Mouse (Mus musculus) myocyte (in vitro differentiated cells): ENCODE results near the gene Gm20388. TPM values are rescaled to one million over a fixed set of nuclear protein-coding genes. Genes with fewer than 3 reads are reported as not detected.

Experiments used
- H3K27me3 ChIP-seq: one replicate; pipeline ENCODE4 v1.6.1; 2011; ENCODE audit not compliant: control insufficient read depth, insufficient read depth, insufficient read length
- H3K36me3 ChIP-seq: one replicate; pipeline ENCODE4 v1.6.1; 2011; ENCODE audit not compliant: control insufficient read depth, insufficient read depth
- H3K4me2 ChIP-seq: one replicate; pipeline ENCODE4 v1.6.1; 2011; ENCODE audit warnings: low read depth, control low read depth
- H3K4me3 ChIP-seq: one replicate; pipeline ENCODE4 v1.5.1; 2011; ENCODE audit warnings: mild to moderate bottlenecking, control low read depth, moderate library complexity
- H3K79me2 ChIP-seq: one replicate; pipeline ENCODE4 v1.6.1; 2011; ENCODE audit not compliant: control insufficient read depth, insufficient read depth
- H3ac ChIP-seq: one replicate; pipeline ENCODE4 v1.6.1; 2011; ENCODE audit not compliant: control insufficient read depth, insufficient read length
- CEBPB ChIP-seq: IDR thresholded peaks from 2 replicates; pipeline ENCODE4 v1.6.1; 2011; ENCODE audit warnings: mild to moderate bottlenecking, moderate library complexity; ENCODE audit not compliant: poor library complexity, insufficient read depth, severe bottlenecking
- E2F4 ChIP-seq: IDR thresholded peaks from one replicate; pipeline ENCODE4 v1.6.1; 2011; ENCODE audit warnings: mild to moderate bottlenecking, control low read depth, moderate library complexity; ENCODE audit not compliant: insufficient read depth
- MAX ChIP-seq: IDR thresholded peaks from one replicate; pipeline ENCODE4 v1.6.1; 2011; ENCODE audit warnings: low read depth, mild to moderate bottlenecking, control low read depth
- MYOD1 ChIP-seq, 3 experiments: IDR thresholded peaks; one replicate each; pipeline ENCODE4 v1.6.1; 2011; ENCODE audit warnings: control low read depth in 2 of 3, low read depth in 2 of 3, mild to moderate bottlenecking in 2 of 3, moderate library complexity in 1 of 3; ENCODE audit not compliant: insufficient read length in 2 of 3, control insufficient read depth in 1 of 3
- MYOG ChIP-seq, 3 experiments: IDR thresholded peaks; one replicate each; pipeline ENCODE4 v1.6.1; 2011; ENCODE audit warnings: control low read depth in 2 of 3, low read depth in 2 of 3, mild to moderate bottlenecking in 2 of 3; ENCODE audit not compliant: insufficient read length in 2 of 3, control insufficient read depth in 1 of 3, insufficient read depth in 1 of 3
- POLR2A ChIP-seq: IDR thresholded peaks from one replicate; pipeline ENCODE4 v1.6.1; 2011; ENCODE audit warnings: low read depth, mild to moderate bottlenecking, control low read depth, moderate library complexity; ENCODE audit not compliant: insufficient read length
- POLR2AphosphoS2 ChIP-seq: IDR thresholded peaks from one replicate; pipeline ENCODE4 v1.6.1; 2011; ENCODE audit warnings: low read depth, control low read depth; ENCODE audit not compliant: insufficient read length
- REST ChIP-seq: IDR thresholded peaks from one replicate; pipeline ENCODE4 v1.6.1; 2011; ENCODE audit warnings: mild to moderate bottlenecking, control low read depth, moderate library complexity; ENCODE audit not compliant: insufficient read depth, insufficient read length
- SRF ChIP-seq: IDR thresholded peaks from one replicate; pipeline ENCODE4 v1.6.1; 2011; ENCODE audit warnings: low read depth; ENCODE audit not compliant: control insufficient read depth, insufficient read length
- TCF12 ChIP-seq: IDR thresholded peaks from one replicate; pipeline ENCODE4 v1.6.1; 2011; ENCODE audit warnings: mild to moderate bottlenecking, control low read depth; ENCODE audit not compliant: poor library complexity, insufficient read depth, severe bottlenecking
- TCF3 ChIP-seq: IDR thresholded peaks from one replicate; pipeline ENCODE4 v1.6.1; 2011; ENCODE audit warnings: low read depth, control low read depth; ENCODE audit not compliant: insufficient read length
- USF1 ChIP-seq: IDR thresholded peaks from one replicate; pipeline ENCODE4 v1.6.1; 2011; ENCODE audit warnings: low read depth, mild to moderate bottlenecking, control low read depth, moderate library complexity
- polyA plus RNA-seq: library from polyadenylated mRNA; unstranded; fragments of >200 nt; fragmentation: generic; extraction: Trizol; gene quantifications from one replicate; pipeline ENCODE4 v1.2.1, GENCODE M21; 2012; ENCODE audit warnings: missing spikeins

Gene Gm20388
- polyA plus RNA-seq, 1 experiment = 15.3 TPM

DNA sequence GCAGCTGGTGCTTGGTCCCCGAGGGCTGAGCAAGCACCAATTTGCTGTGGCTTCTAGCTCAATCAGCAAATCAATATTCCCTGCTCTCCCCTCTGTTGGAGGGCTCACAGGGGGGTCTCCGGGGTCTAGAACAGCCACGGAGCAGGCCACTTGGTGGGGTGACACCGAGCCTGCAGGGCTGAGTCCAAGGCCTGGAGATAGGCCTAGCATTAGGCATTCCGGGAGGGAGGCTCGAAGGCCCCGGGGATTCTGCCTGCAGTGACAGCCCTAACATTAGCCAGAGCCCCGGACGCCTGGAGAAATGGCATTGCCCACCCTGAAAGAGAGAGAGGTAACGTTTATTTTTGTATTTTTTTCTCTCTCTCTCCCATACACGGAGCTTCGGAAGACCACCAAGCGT is 972.0 kb downstream of the Gm20388 start:
- H3K36me3 ChIP-seq = no peaks in the 10 kb centered on the region
- no peak overlapping the region for H3K4me3 ChIP-seq
- no peaks in the 10 kb centered on the region for H3K79me2 ChIP-seq
- H3K4me2 ChIP-seq = no peak overlapping the region
- H3ac ChIP-seq = no peak overlapping the region
- TF ChIP-seq TCF3 = no peak
- TF ChIP-seq POLR2AphosphoS2 = no peak
- TF ChIP-seq USF1 = no peak
- TF ChIP-seq MYOG (IDR thresholded peaks at IDR 0.05; ENCODE audit: control insufficient read depth in 1 of 3, insufficient read depth in 1 of 3, insufficient read length in 2 of 3, low read depth in 2 of 3) = no peak
- no peak for TF ChIP-seq MYOD1 (IDR thresholded peaks at IDR 0.05; ENCODE audit: control insufficient read depth in 1 of 3, insufficient read length in 2 of 3, low read depth in 2 of 3)
- TF ChIP-seq E2F4 = no peak
- TF ChIP-seq CEBPB = no peak
- TF ChIP-seq TCF12 = no peak
- TF ChIP-seq REST = no peak
- TF ChIP-seq POLR2A = no peak
- no peak for TF ChIP-seq SRF
- TF ChIP-seq MAX = no peak
- H3K27me3 ChIP-seq = peaks cover 67% of the 10 kb centered on the region

GRCm38 (mm10) chr8:120883369-120883768 is 972.7 kb downstream of the Gm20388 start:
- Histone ChIP-seq H3K4me3 (no peak overlapping the region), H3K27me3 (peaks cover 68% of the 10 kb centered on the region), H3K79me2 (no peaks in the 10 kb centered on the region), H3ac (no peak overlapping the region), H3K36me3 (no peaks in the 10 kb centered on the region), H3K4me2 (no peak overlapping the region)
- no peak for TF ChIP-seq E2F4
- TF ChIP-seq MYOG (IDR thresholded peaks at IDR 0.05; ENCODE audit: control insufficient read depth in 1 of 3, insufficient read depth in 1 of 3, insufficient read length in 2 of 3, low read depth in 2 of 3) = no peak
- no peak for TF ChIP-seq USF1
- TF ChIP-seq TCF12 = no peak
- TF ChIP-seq TCF3 = no peak

DNA sequence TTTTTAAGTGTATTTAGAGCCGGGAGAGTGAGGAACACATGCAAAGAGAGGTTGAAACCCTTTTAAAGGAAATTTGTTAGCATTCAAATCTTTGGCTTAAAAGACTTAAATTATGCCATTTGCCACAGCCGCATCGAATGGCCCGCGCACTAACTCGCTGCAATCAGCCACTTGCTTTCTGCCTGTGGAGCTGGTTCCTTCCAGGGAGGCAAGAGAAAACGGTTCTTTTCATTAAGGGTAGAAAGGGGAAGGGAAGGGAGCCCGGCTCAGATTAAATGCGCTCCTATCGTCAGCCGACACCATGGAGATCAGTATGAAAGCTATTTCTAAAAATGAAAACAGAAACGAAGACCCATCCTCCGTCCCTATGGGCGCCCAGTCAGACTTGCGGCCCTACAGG is 973.2 kb downstream of the Gm20388 start:
- Histone ChIP-seq H3K79me2 (no peaks in the 10 kb centered on the region), H3K36me3 (no peaks in the 10 kb centered on the region), H3K27me3 (peaks cover 72% of the 10 kb centered on the region), H3ac (no peak overlapping the region), H3K4me2 (no peak overlapping the region), H3K4me3 (no peak overlapping the region)
- TF ChIP-seq E2F4 (no peak), POLR2AphosphoS2 (no peak), TCF12 (no peak), TCF3 (no peak), SRF (no peak)

- TF ChIP-seq POLR2AphosphoS2 = no peak
- no peak for TF ChIP-seq POLR2A
- no peak for TF ChIP-seq MYOD1 (IDR thresholded peaks at IDR 0.05; ENCODE audit: control insufficient read depth in 1 of 3, insufficient read length in 2 of 3, low read depth in 2 of 3)
- TF ChIP-seq E2F4 = no peak
- TF ChIP-seq MAX = no peak
- TF ChIP-seq USF1 = no peak
- TF ChIP-seq CEBPB = no peak
- TF ChIP-seq TCF3 = no peak
- TF ChIP-seq REST = no peak
- TF ChIP-seq SRF = no peak
- no peak for TF ChIP-seq MYOG (IDR thresholded peaks at IDR 0.05; ENCODE audit: control insufficient read depth in 1 of 3, insufficient read depth in 1 of 3, insufficient read length in 2 of 3, low read depth in 2 of 3)
- no peak for TF ChIP-seq TCF12
- H3K4me2 ChIP-seq = no peak overlapping the region
These were observed 974.2 kb downstream of the Gm20388 start for GRCm38 (mm10) chr8:120884881-120885280.

GRCm38 (mm10) chr8:120887254-120887653 is 976.6 kb downstream of the Gm20388 start:
- TF ChIP-seq TCF3 (no peak), MYOG (IDR thresholded peaks at IDR 0.05; ENCODE audit: control insufficient read depth in 1 of 3, insufficient read depth in 1 of 3, insufficient read length in 2 of 3, low read depth in 2 of 3) (no peak), MAX (no peak), POLR2AphosphoS2 (no peak), POLR2A (no peak), E2F4 (no peak), REST (no peak), TCF12 (no peak), MYOD1 (IDR thresholded peaks at IDR 0.05; ENCODE audit: control insufficient read depth in 1 of 3, insufficient read length in 2 of 3, low read depth in 2 of 3) (no peak), USF1 (no peak), CEBPB (no peak), SRF (no peak)
- H3K79me2 ChIP-seq = no peaks in the 10 kb centered on the region
- no peak overlapping the region for H3K4me2 ChIP-seq
- no peaks in the 10 kb centered on the region for H3K36me3 ChIP-seq
- no peak overlapping the region for H3K4me3 ChIP-seq
- no peak overlapping the region for H3ac ChIP-seq
- peaks cover 59% of the 10 kb centered on the region for H3K27me3 ChIP-seq

More at GRCm38 (mm10) chr8:120884881-120885280, 974.2 kb downstream of the Gm20388 start:
- Histone ChIP-seq H3K4me3 (no peak overlapping the region), H3K36me3 (no peaks in the 10 kb centered on the region), H3K79me2 (no peaks in the 10 kb centered on the region), H3ac (no peak overlapping the region), H3K27me3 (peaks cover 67% of the 10 kb centered on the region)
